Mouse (Mus musculus) forebrain, postnatal 0 days (tissue): ENCODE data around the gene Cer1. TPM values are rescaled to one million over a fixed set of nuclear protein-coding genes. Genes with fewer than 3 reads are reported as not detected.
A peak's percentile ranks its signal among the peaks of the same experiment; 100 is the strongest.

ENCODE experiments used
- ATAC-seq: fragments of 200-750 bp; cut with Nextera tagmentation; 2 replicates; pipeline ENCODE4 v1.8.0; 2017; ENCODE audit warnings: mild to moderate bottlenecking, moderate library complexity
- DNase-seq: peaks from one replicate; pipeline ENCODE4 v3.0.0-alpha.2; 2015
- H3K27ac ChIP-seq: fragments of 300-500 bp; sonication (generic); 2 replicates; pipeline ENCODE4 v1.5.1; 2014; ENCODE audit warnings: low read depth, mild to moderate bottlenecking, antibody characterized with exemption, low read length, moderate library complexity, mixed read lengths
- H3K27me3 ChIP-seq: fragments of 300-500 bp; sonication (generic); 2 replicates; pipeline ENCODE4 v1.6.1; 2014; ENCODE audit warnings: mild to moderate bottlenecking, low read length, mixed read lengths; ENCODE audit not compliant: insufficient read depth
- H3K36me3 ChIP-seq: fragments of 300-500 bp; sonication (generic); 2 replicates; pipeline ENCODE4 v1.6.1; 2014; ENCODE audit warnings: mild to moderate bottlenecking, moderate library complexity; ENCODE audit not compliant: insufficient read depth
- H3K4me1 ChIP-seq: fragments of 300-500 bp; sonication (generic); 2 replicates; pipeline ENCODE4 v1.6.1; 2014; ENCODE audit warnings: antibody characterized with exemption; ENCODE audit not compliant: insufficient read depth
- H3K4me2 ChIP-seq: fragments of 300-500 bp; sonication (generic); 2 replicates; pipeline ENCODE4 v1.6.1; 2014; ENCODE audit warnings: low read depth, mild to moderate bottlenecking, moderate library complexity
- H3K4me3 ChIP-seq: fragments of 300-500 bp; sonication (generic); 2 replicates; pipeline ENCODE4 v1.5.1; 2014; ENCODE audit warnings: low read depth, low read length, mixed read lengths
- H3K9ac ChIP-seq: fragments of 300-500 bp; sonication (generic); 2 replicates; pipeline ENCODE4 v1.6.1; 2014; ENCODE audit warnings: mild to moderate bottlenecking
- H3K9me3 ChIP-seq: fragments of 300-500 bp; sonication (generic); 2 replicates; pipeline ENCODE4 v1.6.1; 2016; ENCODE audit warnings: low read length
- CTCF ChIP-seq: sonication (generic); IDR thresholded peaks from 2 replicates; pipeline ENCODE4 v1.5.1; 2016; ENCODE audit warnings: antibody characterized with exemption, control low read depth, low read depth
- WGBS: fragments of 180-500 bp; shearing (Covaris S2); extraction: QIAGEN DNeasy Blood & Tissue Kit; methylation state at CpG from one replicate; pipeline ENCODE4 v1.1.7; 2014; 5-methylcytosine and 5-hydroxymethylcytosine counted together
- polyA plus RNA-seq: library from polyadenylated mRNA; unstranded; fragments of >200 nt; fragmentation: Nextera tagmentation; extraction: Ambion mirVana; gene quantifications from 2 replicates; pipeline ENCODE4 v1.2.1, GENCODE M21; 2015
- total RNA-seq: library from RNA; depleted of rRNA; stranded (reverse); fragments of >200 nt; gene quantifications from 2 replicates; pipeline ENCODE4 v1.2.3, GENCODE M21; 2014

Gene Cer1
- total and polyA plus RNA-seq, 2 experiments from 2014 or later = 0.19 TPM; not detected in 1

DNA sequence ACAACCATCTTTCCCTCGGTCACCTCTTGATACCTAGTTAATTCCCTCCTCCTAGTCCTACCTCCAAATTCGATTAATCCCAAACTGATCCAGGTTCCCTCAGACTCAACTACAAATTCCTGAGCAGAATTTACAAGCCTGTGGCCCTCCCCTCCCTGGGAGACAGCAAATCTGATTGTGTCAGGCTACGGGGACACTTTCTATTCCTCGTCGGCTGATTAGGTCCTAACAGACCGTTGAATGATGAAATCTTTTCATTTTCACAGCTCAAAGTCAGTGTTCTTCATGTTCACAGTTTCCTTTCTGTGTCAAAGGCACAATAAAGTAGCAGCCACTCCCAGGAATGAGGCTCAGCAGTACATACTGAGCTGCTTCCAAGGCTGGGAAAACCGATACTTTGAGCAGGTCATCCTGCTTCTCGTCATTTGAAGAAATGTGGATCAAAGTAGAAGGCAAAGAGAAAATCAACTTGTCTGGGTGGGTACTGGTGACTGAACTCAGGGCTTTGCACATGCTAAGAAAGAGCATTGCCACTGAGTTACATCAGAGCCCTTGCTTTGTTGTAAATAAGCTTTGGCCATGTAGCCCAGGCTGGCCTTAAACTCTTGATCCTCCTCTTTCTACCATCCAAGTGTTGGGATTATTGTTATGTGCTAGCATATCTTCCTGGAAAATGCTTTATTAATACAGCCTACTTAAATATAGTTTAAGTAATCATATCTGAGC is 19.8 kb downstream of the Cer1 start:
- Histone ChIP-seq H3K27me3 (no peaks in the 10 kb centered on the region), H3K9me3 (no peaks in the 10 kb centered on the region), H3K9ac (no peak overlapping the region), H3K4me2 (no peak overlapping the region), H3K4me1 (no peaks in the 10 kb centered on the region; the same call in 1 of the 2 replicates), H3K4me3 (no peak overlapping the region), H3K36me3 (no peaks in the 10 kb centered on the region), H3K27ac (no peak overlapping the region)
- DNase-seq = no peak
- no peak for TF ChIP-seq CTCF
- no peak for ATAC-seq
- 79% methylated on average over 8 of the region's 8 CpGs for WGBS

DNA sequence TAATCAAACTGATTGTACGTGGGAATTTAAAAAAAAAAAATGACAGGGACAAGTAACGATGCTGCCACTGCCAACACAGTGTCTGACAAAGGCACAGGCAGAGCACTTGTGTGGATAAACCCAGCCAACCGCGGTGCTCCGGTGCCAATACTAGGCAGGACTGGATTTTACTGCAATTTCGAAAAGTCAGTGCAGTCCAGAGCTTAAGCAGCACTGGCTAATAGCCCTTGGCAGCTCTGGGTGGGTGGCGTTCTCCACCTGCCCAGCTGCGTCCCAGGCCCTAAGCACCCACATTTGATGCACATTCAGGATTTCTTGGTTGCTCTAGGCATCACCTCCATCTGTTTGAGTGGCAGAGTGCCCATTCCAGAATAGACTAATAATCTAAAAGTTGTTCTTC is 21.6 kb downstream of the Cer1 start:
- Histone ChIP-seq H3K27ac (no peak overlapping the region), H3K36me3 (no peaks in the 10 kb centered on the region), H3K4me1 (no peaks in the 10 kb centered on the region; the same call in none of the 2 replicates), H3K27me3 (no peaks in the 10 kb centered on the region), H3K9me3 (no peaks in the 10 kb centered on the region), H3K9ac (no peak overlapping the region), H3K4me3 (no peak overlapping the region), H3K4me2 (no peak overlapping the region)
- 46% methylated on average over 8 of the region's 8 CpGs for WGBS
- TF ChIP-seq CTCF = no peak
- no peak for ATAC-seq
- DNase-seq = peak; percentile 48

DNA sequence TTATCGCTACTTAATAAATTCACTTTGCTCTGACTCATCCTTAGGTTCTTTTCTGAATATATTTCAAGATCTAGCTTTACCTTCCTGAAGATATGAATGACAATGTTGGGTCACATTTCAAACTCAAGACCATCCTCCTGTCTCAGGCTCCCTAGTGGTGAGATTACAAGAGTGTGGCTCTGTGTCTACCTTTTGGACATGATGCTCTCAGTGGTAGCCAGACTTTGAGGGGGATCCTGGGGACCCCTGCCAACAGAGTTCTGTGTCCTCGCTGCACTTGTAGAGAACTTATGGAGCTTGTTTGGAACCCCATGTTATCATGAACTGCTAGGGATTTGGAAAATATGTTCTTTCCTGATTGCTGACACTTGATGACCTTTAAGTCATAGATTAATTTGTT is 23.5 kb downstream of the Cer1 start:
- Histone ChIP-seq H3K27me3 (no peaks in the 10 kb centered on the region), H3K4me2 (no peak overlapping the region), H3K36me3 (no peaks in the 10 kb centered on the region), H3K4me1 (no peaks in the 10 kb centered on the region; the same call in none of the 2 replicates), H3K9ac (no peak overlapping the region), H3K27ac (no peak overlapping the region), H3K4me3 (no peak overlapping the region), H3K9me3 (no peaks in the 10 kb centered on the region)
- 90% methylated on average over 2 of the region's 2 CpGs for WGBS
- no peak for ATAC-seq
- no peak for DNase-seq
- TF ChIP-seq CTCF = no peak

DNA sequence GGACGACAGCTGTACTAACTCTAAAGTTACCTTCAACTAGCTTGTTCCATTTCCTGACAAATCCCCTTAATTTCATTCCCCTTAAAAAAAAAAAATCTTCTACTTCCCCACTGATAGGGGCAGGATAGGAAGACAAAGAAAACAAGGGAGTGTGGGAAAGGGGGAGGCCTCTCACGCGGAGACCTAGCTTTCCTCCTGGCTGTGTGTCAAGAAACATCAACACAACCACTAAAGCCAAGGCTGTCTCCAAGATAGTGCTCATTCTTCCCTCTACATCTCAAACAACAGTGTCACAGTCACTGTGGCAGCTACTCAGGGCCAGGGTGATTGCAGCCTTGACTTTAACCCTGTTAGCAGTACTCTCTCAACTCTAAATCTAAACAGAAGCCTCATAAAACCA is 24.4 kb downstream of the Cer1 start:
- Histone ChIP-seq H3K27me3 (no peaks in the 10 kb centered on the region), H3K27ac (no peak overlapping the region), H3K4me1 (no peaks in the 10 kb centered on the region; the same call in none of the 2 replicates), H3K36me3 (no peaks in the 10 kb centered on the region), H3K9ac (no peak overlapping the region), H3K9me3 (no peaks in the 10 kb centered on the region), H3K4me2 (no peak overlapping the region), H3K4me3 (no peak overlapping the region)
- ATAC-seq (no peak), DNase-seq (no peak)
- WGBS = 21% methylated on average over 3 of the region's 3 CpGs
- TF ChIP-seq CTCF = 0 out of 2 replicates have a peak, but pooled peaks have one; percentile 8

DNA sequence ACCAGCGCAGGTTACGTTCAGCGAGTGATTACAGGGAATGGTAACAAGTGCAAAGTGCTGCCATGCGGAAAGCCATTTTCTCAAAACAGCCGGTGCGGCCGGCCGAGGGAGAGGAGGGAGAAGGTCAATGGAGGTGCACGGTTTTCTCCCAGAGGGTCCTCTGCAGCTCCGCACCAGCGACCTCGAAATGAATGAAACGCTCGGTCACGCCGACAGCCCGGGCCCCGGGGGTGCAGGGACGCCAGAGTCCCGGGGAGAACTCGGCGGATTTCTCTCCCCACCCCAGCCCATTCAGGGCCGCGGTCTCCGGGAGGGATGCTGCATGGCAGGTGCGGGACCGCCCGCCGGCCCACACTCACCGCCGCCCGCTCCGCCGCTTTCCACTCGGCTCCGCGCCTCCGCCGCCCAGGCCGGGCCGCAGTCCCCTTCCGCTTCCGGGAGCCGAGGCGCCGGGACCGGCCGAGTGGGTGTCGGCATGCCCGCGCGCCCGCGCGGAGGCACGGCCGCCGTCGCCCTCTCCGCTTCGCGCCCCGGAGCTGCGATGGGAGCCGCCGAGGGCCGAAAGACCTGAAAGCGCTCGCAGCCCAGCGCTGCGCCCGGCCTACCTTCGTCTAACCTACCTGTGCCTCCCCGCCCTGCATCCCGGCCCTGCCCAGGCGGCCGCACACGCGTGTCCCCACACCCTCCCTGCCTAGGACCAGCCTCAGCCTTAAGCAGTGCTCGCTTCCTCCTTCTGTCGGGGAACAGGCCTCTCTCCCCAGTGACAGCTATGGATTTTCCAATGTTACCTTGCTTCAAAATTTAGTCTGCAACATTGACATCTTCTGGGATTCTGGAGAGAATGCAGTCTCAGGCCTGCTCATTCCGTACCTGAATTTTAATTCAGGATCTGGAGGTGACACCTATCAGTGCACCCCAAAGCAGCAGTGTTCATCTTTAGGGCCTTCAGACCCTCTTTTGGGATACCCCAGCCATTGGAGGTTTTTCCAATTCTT is 25.5 kb downstream of the Cer1 start, which contains the start of gene Zdhhc21:
Gene Zdhhc21 (minus strand): TSS at position 828 of the 995 bp plus-strand sequence.
- DNase-seq (peak; percentile 80), ATAC-seq (peak; percentile 91)
- TF ChIP-seq CTCF = peak; percentile 26; the same call in 1 of the 2 replicates
- Histone ChIP-seq H3K9ac (peak within 1 kb of the TSS; percentile 96), H3K9me3 (no peaks in the 10 kb centered on the region), H3K27me3 (no peaks in the 10 kb centered on the region), H3K36me3 (no peaks in the 10 kb centered on the region), H3K27ac (peak within 1 kb of the TSS; percentile 94), H3K4me1 (no peaks in the 10 kb centered on the region; the same call in none of the 2 replicates), H3K4me3 (peak within 1 kb of the TSS; percentile 73), H3K4me2 (peak within 1 kb of the TSS; percentile 68)
- under 1% methylated on average over 62 of the region's 82 CpGs for WGBS

DNA sequence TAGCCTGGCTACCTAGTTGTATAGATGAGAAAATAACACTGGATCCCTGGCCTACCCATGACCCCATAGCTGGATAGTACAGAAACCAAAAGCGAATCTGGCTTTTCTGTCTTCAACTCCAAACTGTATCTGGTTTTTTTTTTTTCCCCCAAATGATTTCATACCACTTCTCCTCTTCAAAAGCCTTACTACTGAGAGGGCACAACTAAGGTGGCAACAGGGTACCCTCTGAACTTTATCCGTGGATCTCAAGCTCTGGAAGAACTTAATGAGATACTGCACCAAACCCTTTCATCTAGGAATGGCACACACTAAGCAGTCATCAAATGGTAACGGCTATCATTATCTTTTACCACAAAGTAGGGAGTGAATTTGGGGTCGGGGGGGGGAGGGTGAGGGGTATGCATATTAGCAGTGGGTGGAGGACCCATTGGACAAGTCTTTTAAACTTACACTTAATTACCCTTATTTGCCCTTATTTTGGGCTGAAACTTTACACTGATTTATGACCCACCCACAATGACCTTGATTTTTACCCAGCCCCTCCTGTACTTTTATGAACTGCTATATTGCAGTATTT is 26.4 kb downstream of the Cer1 start:
- 22% methylated on average over 4 of the region's 4 CpGs for WGBS
- Histone ChIP-seq H3K27ac (peak overlapping the region; percentile 94), H3K27me3 (no peaks in the 10 kb centered on the region), H3K4me2 (peak overlapping the region; percentile 68), H3K36me3 (no peaks in the 10 kb centered on the region), H3K4me1 (no peaks in the 10 kb centered on the region; the same call in none of the 2 replicates), H3K9ac (peak overlapping the region; percentile 96), H3K9me3 (no peaks in the 10 kb centered on the region), H3K4me3 (peak overlapping the region; percentile 73)
- DNase-seq (peak; percentile 29), ATAC-seq (no peak)
- no peak for TF ChIP-seq CTCF
